Mouse (Mus musculus): ENCODE data around the gene Mill1. TPM values are rescaled to one million over a fixed set of nuclear protein-coding genes. Genes with fewer than 3 reads are reported as not detected.

Gene Mill1
- not detected in 2 replicates for total RNA-seq (2012; rRNA removed)

GRCm38 (mm10) chr7:18245047-18245446 is at the start of gene Mill1:
Mill1 (plus strand) TSS chr7:18245347.
- TF ChIP-seq HCFC1 (IDR thresholded peaks at IDR 0.05; ENCODE audit: borderline replicate concordance, insufficient read depth, low read length) (no peak), ZC3H11A (IDR thresholded peaks at IDR 0.05; ENCODE audit: borderline replicate concordance, low read depth, low read length) (no peak), MAFK (IDR thresholded peaks at IDR 0.05; ENCODE audit: insufficient read depth, low read depth, low read length) (no peak), CHD2 (IDR thresholded peaks at IDR 0.05; ENCODE audit: low read depth, low read length) (no peak), ZNF384 (IDR thresholded peaks at IDR 0.05; ENCODE audit: low read depth, low read length) (no peak)
- in situ Hi-C loops (cut with MboI; ENCODE audit: low sequenced_read_pairs in 2 of 2, unreplicated experiment in 2 of 2) = loop anchor here in 1 of 2 experiments (25.0 kb wide), 1 partner anchor 617 kb away; the partner anchor contains the start of gene Pglyrp1
- DNase-seq (ENCODE audit: low read depth, low spot score) = no peak
- no peaks in the 10 kb centered on the region for H3K36me3 ChIP-seq (ENCODE audit: control insufficient read depth, insufficient read depth, low read length, poor library complexity, severe bottlenecking)
- H3K27ac ChIP-seq (ENCODE audit: insufficient read depth, low read depth, low read length, poor library complexity, severe bottlenecking) = no peak within 1 kb of the TSS
- no peak within 1 kb of the TSS for H3K4me3 ChIP-seq (ENCODE audit: insufficient read depth in 1 of 2, low read depth in 1 of 2, low read length in 2 of 2, poor library complexity in 1 of 2, severe bottlenecking in 1 of 2)
- H3K9ac ChIP-seq (ENCODE audit: insufficient read depth, low read depth, low read length, poor library complexity, severe bottlenecking) = no peak within 1 kb of the TSS
- no peaks in the 10 kb centered on the region for H3K9me3 ChIP-seq (ENCODE audit: control insufficient read depth, insufficient read depth, low read depth, low read length)
- no peaks in the 10 kb centered on the region for H3K4me1 ChIP-seq (ENCODE audit: control insufficient read depth in 2 of 2, insufficient read depth in 2 of 2, low read length in 2 of 2, poor library complexity in 1 of 2)

GRCm38 (mm10) chr7:18210938-18211337 is 34.2 kb upstream of the Mill1 start:
- TF ChIP-seq MAFK (IDR thresholded peaks at IDR 0.05; ENCODE audit: insufficient read depth, low read depth, low read length) (no peak), ZC3H11A (IDR thresholded peaks at IDR 0.05; ENCODE audit: borderline replicate concordance, low read depth, low read length) (peak; percentile 80), CHD2 (IDR thresholded peaks at IDR 0.05; ENCODE audit: low read depth, low read length) (no peak), ZNF384 (IDR thresholded peaks at IDR 0.05; ENCODE audit: low read depth, low read length) (no peak)
- Histone ChIP-seq H3K36me3 (ENCODE audit: control insufficient read depth, insufficient read depth, low read length, poor library complexity, severe bottlenecking) (no peaks in the 10 kb centered on the region), H3K9ac (ENCODE audit: insufficient read depth, low read depth, low read length, poor library complexity, severe bottlenecking) (no peak overlapping the region), H3K9me3 (ENCODE audit: control insufficient read depth, insufficient read depth, low read depth, low read length) (no peaks in the 10 kb centered on the region), H3K27ac (ENCODE audit: insufficient read depth, low read depth, low read length, poor library complexity, severe bottlenecking) (no peak overlapping the region), H3K4me1 (ENCODE audit: control insufficient read depth in 2 of 2, insufficient read depth in 2 of 2, low read length in 2 of 2, poor library complexity in 1 of 2) (no peaks in the 10 kb centered on the region), H3K4me3 (ENCODE audit: insufficient read depth in 1 of 2, low read depth in 1 of 2, low read length in 2 of 2, poor library complexity in 1 of 2, severe bottlenecking in 1 of 2) (no peak overlapping the region)
- DNase-seq (ENCODE audit: low read depth, low spot score) = peak; percentile 45
- in situ Hi-C loops (cut with MboI; ENCODE audit: low sequenced_read_pairs in 2 of 2, unreplicated experiment in 2 of 2) = loop anchor here (25.0 kb wide), 3 partner anchors 476 to 651 kb away; partner anchors contain the start of genes Pglyrp1 (in 1 of the 2), Psg17 (in 1 of the 2) and Psg20 (in 1 of the 2)

DNA sequence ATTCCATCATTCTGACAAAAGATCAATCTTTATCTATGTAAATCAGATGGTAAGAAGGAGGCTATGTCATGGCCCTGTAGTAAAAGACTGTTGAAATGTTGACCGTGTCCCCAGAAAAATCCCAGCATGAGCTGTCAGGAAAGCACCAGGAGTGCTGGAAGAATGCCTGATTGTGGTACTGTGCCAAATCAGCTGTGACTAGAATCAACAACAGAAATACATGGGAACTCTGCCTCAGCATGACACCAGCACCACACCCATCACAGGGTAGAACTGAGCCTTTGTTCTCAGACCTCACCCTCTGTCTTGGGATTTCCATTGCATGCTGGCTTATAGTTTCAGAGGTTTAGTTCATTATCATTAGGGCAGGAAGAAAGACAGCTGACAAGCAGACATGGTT is 30.4 kb upstream of the Mill1 start:
- no peak overlapping the region for H3K9ac ChIP-seq (ENCODE audit: insufficient read depth, low read depth, low read length, poor library complexity, severe bottlenecking)
- no peaks in the 10 kb centered on the region for H3K36me3 ChIP-seq (ENCODE audit: control insufficient read depth, insufficient read depth, low read length, poor library complexity, severe bottlenecking)
- no peaks in the 10 kb centered on the region for H3K9me3 ChIP-seq (ENCODE audit: control insufficient read depth, insufficient read depth, low read depth, low read length)
- no peaks in the 10 kb centered on the region for H3K4me1 ChIP-seq (ENCODE audit: control insufficient read depth in 2 of 2, insufficient read depth in 2 of 2, low read length in 2 of 2, poor library complexity in 1 of 2)
- DNase-seq (ENCODE audit: low read depth, low spot score) = peak; percentile 45
- H3K4me3 ChIP-seq (ENCODE audit: insufficient read depth in 1 of 2, low read depth in 1 of 2, low read length in 2 of 2, poor library complexity in 1 of 2, severe bottlenecking in 1 of 2) = no peak overlapping the region
- no peak overlapping the region for H3K27ac ChIP-seq (ENCODE audit: insufficient read depth, low read depth, low read length, poor library complexity, severe bottlenecking)
- in situ Hi-C loops (cut with MboI; ENCODE audit: low sequenced_read_pairs in 2 of 2, unreplicated experiment in 2 of 2) = loop anchor here (25.0 kb wide), 3 partner anchors 473 to 648 kb away; partner anchors contain the start of genes Pglyrp1 (in 1 of the 2), Psg17 (in 1 of the 2) and Psg20 (in 1 of the 2)
- no peak for TF ChIP-seq MAFK (IDR thresholded peaks at IDR 0.05; ENCODE audit: insufficient read depth, low read depth, low read length)
- TF ChIP-seq ZC3H11A (IDR thresholded peaks at IDR 0.05; ENCODE audit: borderline replicate concordance, low read depth, low read length) = no peak
- TF ChIP-seq CHD2 (IDR thresholded peaks at IDR 0.05; ENCODE audit: low read depth, low read length) = no peak
- no peak for TF ChIP-seq ZNF384 (IDR thresholded peaks at IDR 0.05; ENCODE audit: low read depth, low read length)
- TF ChIP-seq HCFC1 (IDR thresholded peaks at IDR 0.05; ENCODE audit: borderline replicate concordance, insufficient read depth, low read length) = no peak

GRCm38 (mm10) chr7:18238561-18238960 is 6.6 kb upstream of the Mill1 start:
- no peak for DNase-seq (ENCODE audit: low read depth, low spot score)
- Histone ChIP-seq H3K4me3 (ENCODE audit: insufficient read depth in 1 of 2, low read depth in 1 of 2, low read length in 2 of 2, poor library complexity in 1 of 2, severe bottlenecking in 1 of 2) (no peak overlapping the region), H3K27ac (ENCODE audit: insufficient read depth, low read depth, low read length, poor library complexity, severe bottlenecking) (no peak overlapping the region), H3K9me3 (ENCODE audit: control insufficient read depth, insufficient read depth, low read depth, low read length) (no peaks in the 10 kb centered on the region), H3K4me1 (ENCODE audit: control insufficient read depth in 2 of 2, insufficient read depth in 2 of 2, low read length in 2 of 2, poor library complexity in 1 of 2) (no peaks in the 10 kb centered on the region), H3K36me3 (ENCODE audit: control insufficient read depth, insufficient read depth, low read length, poor library complexity, severe bottlenecking) (no peaks in the 10 kb centered on the region), H3K9ac (ENCODE audit: insufficient read depth, low read depth, low read length, poor library complexity, severe bottlenecking) (no peak overlapping the region)
- TF ChIP-seq CHD2 (IDR thresholded peaks at IDR 0.05; ENCODE audit: low read depth, low read length) (no peak), ZNF384 (IDR thresholded peaks at IDR 0.05; ENCODE audit: low read depth, low read length) (no peak), HCFC1 (IDR thresholded peaks at IDR 0.05; ENCODE audit: borderline replicate concordance, insufficient read depth, low read length) (no peak), ZC3H11A (IDR thresholded peaks at IDR 0.05; ENCODE audit: borderline replicate concordance, low read depth, low read length) (no peak), MAFK (IDR thresholded peaks at IDR 0.05; ENCODE audit: insufficient read depth, low read depth, low read length) (no peak)
- in situ Hi-C loops (cut with MboI; ENCODE audit: low sequenced_read_pairs in 2 of 2, unreplicated experiment in 2 of 2) = loop anchor here in 1 of 2 experiments (25.0 kb wide), 1 partner anchor 624 kb away; the partner anchor contains the start of gene Pglyrp1
